Comparison of ENCODE assay signal across 9 mouse cellular contexts in the genomic region with DNA sequence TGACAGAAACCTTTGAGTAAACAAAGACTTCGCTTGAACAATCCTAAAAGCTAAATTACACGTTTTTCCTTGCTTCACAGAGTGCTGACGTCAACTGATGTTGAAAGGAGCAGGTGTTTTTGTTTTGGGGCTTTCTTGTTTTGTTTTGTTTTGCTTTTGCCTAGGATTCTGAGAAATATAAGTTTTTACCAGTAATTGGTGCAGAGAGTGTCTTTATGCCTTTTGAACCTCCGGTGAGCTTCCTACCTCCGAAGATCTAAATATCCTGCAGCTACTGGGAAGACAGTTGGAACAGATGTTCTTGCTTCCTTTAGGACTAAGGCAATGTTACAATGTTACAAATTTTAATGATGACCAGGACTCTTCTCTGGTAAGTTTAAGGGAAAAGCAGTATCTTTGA. TPM values are rescaled to one million over a fixed set of nuclear protein-coding genes. Genes with fewer than 3 reads are reported as not detected.
A peak's percentile ranks its signal among the peaks of the same experiment; 100 is the strongest.
DNase-seq lines count a peak whose midpoint lies in the region; ATAC-seq and TF ChIP-seq lines count a peak whose summit lies in the region.
"Had no signal": no experiment of that assay in that cellular context is flagged by ENCODE, and none has a peak within 500 bp of the region (broad histone marks: within the 10 kb centered on the region; RNA-seq: fewer than 3 reads in every experiment).

Mpzl2 (plus strand) TSS at position 301 of the 400 bp plus-strand sequence.

- H3K27me3 ChIP-seq in heart, embryonic 13.5 days (replicated peaks): peaks cover 92% of the 10 kb centered on the region
- peaks cover 62% of the 10 kb centered on the region for H3K27me3 ChIP-seq in midbrain, embryonic 15.5 days (replicated peaks)
- H3K27me3 ChIP-seq in midbrain, embryonic 10.5 days (ENCODE audit: low read depth, poor library complexity, severe bottlenecking): peaks cover 67% of the 10 kb centered on the region
- H3K27me3 ChIP-seq in intestine, embryonic 15.5 days (replicated peaks): peaks cover 15% of the 10 kb centered on the region
- peaks cover 3% of the 10 kb centered on the region; the same call in 1 of the 2 replicates for H3K27me3 ChIP-seq in small intestine, adult 2 months (ENCODE audit: control insufficient read depth, insufficient read depth, low read length)

- no peak for TF ChIP-seq POLR2A in small intestine, adult 2 months (IDR thresholded peaks at IDR 0.05; ENCODE audit: low read depth, low read length)

- H3K4me3 ChIP-seq in heart, embryonic 13.5 days: peak within 1 kb of the TSS; percentile 1; the same call in 1 of the 2 replicates
- no peak within 1 kb of the TSS for H3K4me3 ChIP-seq in midbrain, embryonic 15.5 days
- H3K4me3 ChIP-seq in midbrain, embryonic 10.5 days: no peak within 1 kb of the TSS
- no peak within 1 kb of the TSS for H3K4me3 ChIP-seq in intestine, embryonic 15.5 days (replicated peaks)
- peak within 1 kb of the TSS; percentile 19; the same call in 1 of the 2 replicates for H3K4me3 ChIP-seq in small intestine, adult 2 months (ENCODE audit: low read depth, low read length)

- DNase-seq in heart, postnatal 36 days: no peak
- no peak for DNase-seq in midbrain, embryonic 10.5 days (ENCODE audit: low spot score)
- no peak for DNase-seq in urinary bladder, postnatal 10 days (ENCODE audit: low spot score)
- DNase-seq in left cerebral cortex, adult 9 months (ENCODE audit: low spot score in 2 of 2): no peak

- H3K9me3 ChIP-seq in heart, embryonic 13.5 days: no peaks in the 10 kb centered on the region
- no peaks in the 10 kb centered on the region for H3K9me3 ChIP-seq in midbrain, embryonic 15.5 days
- no peaks in the 10 kb centered on the region for H3K9me3 ChIP-seq in midbrain, embryonic 10.5 days (replicated peaks)
- H3K9me3 ChIP-seq in intestine, embryonic 15.5 days: no peaks in the 10 kb centered on the region

- no peaks in the 10 kb centered on the region for H3K36me3 ChIP-seq in heart, embryonic 13.5 days
- no peaks in the 10 kb centered on the region for H3K36me3 ChIP-seq in midbrain, embryonic 15.5 days (replicated peaks)
- H3K36me3 ChIP-seq in midbrain, embryonic 10.5 days: no peaks in the 10 kb centered on the region
- no peaks in the 10 kb centered on the region for H3K36me3 ChIP-seq in intestine, embryonic 15.5 days
- no peaks in the 10 kb centered on the region for H3K36me3 ChIP-seq in small intestine, adult 2 months (ENCODE audit: control insufficient read depth, insufficient read depth, low read length)

- intact Hi-C loops in heart, postnatal 36 days (cut with DNase I): no loop called here

- peaks cover 22% of the 10 kb centered on the region for H3K4me1 ChIP-seq in heart, embryonic 13.5 days
- no peaks in the 10 kb centered on the region; the same call in 1 of the 2 replicates for H3K4me1 ChIP-seq in midbrain, embryonic 15.5 days
- peaks cover 21% of the 10 kb centered on the region for H3K4me1 ChIP-seq in midbrain, embryonic 10.5 days
- 0 out of 2 replicates have a peak, but pooled peaks cover 3% of the 10 kb centered on the region for H3K4me1 ChIP-seq in intestine, embryonic 15.5 days (replicated peaks)
- H3K4me1 ChIP-seq in small intestine, adult 2 months (ENCODE audit: control insufficient read depth, insufficient read depth, insufficient read length, low read length): peaks cover 2% of the 10 kb centered on the region; the same call in 1 of the 2 replicates

- 54% methylated on average over 5 of the region's 5 CpGs for WGBS in heart, embryonic 13.5 days
- WGBS in midbrain, embryonic 15.5 days: 68% methylated on average over 5 of the region's 5 CpGs
- WGBS in midbrain, embryonic 10.5 days: 68% methylated on average over 5 of the region's 5 CpGs
- 47% methylated on average over 5 of the region's 5 CpGs for WGBS in intestine, embryonic 15.5 days
- WGBS in small intestine, adult 2 months: 51% methylated on average over 5 of the region's 5 CpGs

- no peak within 1 kb of the TSS for H3K9ac ChIP-seq in heart, embryonic 13.5 days
- no peak within 1 kb of the TSS for H3K9ac ChIP-seq in midbrain, embryonic 15.5 days
- 0 out of 2 replicates have a peak within 1 kb of the TSS, but pooled peaks have one; percentile 13 for H3K9ac ChIP-seq in intestine, embryonic 15.5 days

- ATAC-seq in heart, embryonic 13.5 days (ENCODE audit: extremely low read depth, insufficient number of reproducible peaks, low FRiP score, low TSS enrichment): no peak
- no peak for ATAC-seq in midbrain, embryonic 15.5 days (replicated peaks)
- ATAC-seq in intestine, embryonic 15.5 days: no peak

- H3K4me2 ChIP-seq in heart, embryonic 13.5 days: no peak within 1 kb of the TSS
- H3K4me2 ChIP-seq in midbrain, embryonic 15.5 days: 0 out of 2 replicates have a peak within 1 kb of the TSS, but pooled peaks have one; percentile 8
- peak within 1 kb of the TSS; percentile 55 for H3K4me2 ChIP-seq in intestine, embryonic 15.5 days (replicated peaks)

- no peak for TF ChIP-seq CTCF in small intestine, adult 2 months (IDR thresholded peaks at IDR 0.05; ENCODE audit: extremely low read depth, insufficient read length, insufficient replicate concordance, low read depth, low read length)

- no peak within 1 kb of the TSS for H3K27ac ChIP-seq in heart, embryonic 13.5 days (replicated peaks)
- no peak within 1 kb of the TSS for H3K27ac ChIP-seq in midbrain, embryonic 15.5 days
- H3K27ac ChIP-seq in midbrain, embryonic 10.5 days (replicated peaks): no peak within 1 kb of the TSS
- no peak within 1 kb of the TSS for H3K27ac ChIP-seq in intestine, embryonic 15.5 days
- H3K27ac ChIP-seq in small intestine, adult 2 months (ENCODE audit: insufficient read depth, low read depth, low read length): peak within 1 kb of the TSS; percentile 44

RNA-seq across cellular contexts. Expression of gene Mpzl2, which starts in this region (rescaled TPM):
- polyA plus RNA-seq in heart, embryonic 13.5 days (2015; fragmentation: Nextera tagmentation; extraction: Ambion mirVana): 1.3 and 1.5 TPM in 2 replicates
- 1 to 10 TPM in 1 of 2 experiments, under 1 TPM in 1; 0.76 to 1.2 TPM for total RNA-seq in heart, postnatal 36 days (2021)
- polyA plus RNA-seq in midbrain, embryonic 15.5 days (2015; fragmentation: Nextera tagmentation; extraction: Ambion mirVana): 2.5 and 2.8 TPM in 2 replicates
- 0.87 and 1.0 TPM in 2 replicates for polyA plus RNA-seq in midbrain, embryonic 10.5 days (2016; fragmentation: Nextera tagmentation; extraction: Ambion mirVana)
- 29.6 and 31.2 TPM in 2 replicates for polyA plus RNA-seq in intestine, embryonic 15.5 days (2015; fragmentation: Nextera tagmentation; extraction: Ambion mirVana)
- polyA plus RNA-seq in small intestine, adult 2 months (2012; rRNA removed): 5.3 and 8.2 TPM in 2 replicates
- total RNA-seq: common myeloid progenitor, adult 5-6 weeks had no signal

Comparison
In these comparisons a context has a peak if more than half of its experiments do, and no peak if none do; other contexts are left out.
1. H3K4me3 ChIP-seq: peak in heart, embryonic 13.5 days (single experiment) and small intestine, adult 2 months (single experiment); none in midbrain, embryonic 15.5 days (single experiment), midbrain, embryonic 10.5 days (single experiment) and intestine, embryonic 15.5 days (single experiment).